Mouse (Mus musculus) olfactory bulb, adult 2 months (tissue): Measurements from ENCODE around the gene Rabgap1l.

Source experiments
- CTCF ChIP-seq: fragments of 200-500 bp; IDR thresholded peaks from 2 replicates; pipeline ENCODE4 v1.5.1; 2012; ENCODE audit warnings: low read depth, mild to moderate bottlenecking, low read length, moderate library complexity; ENCODE audit not compliant: insufficient read depth
- POLR2A ChIP-seq: fragments of 200-500 bp; IDR thresholded peaks from 2 replicates; pipeline ENCODE4 v1.6.1; 2012; ENCODE audit warnings: mild to moderate bottlenecking, low read depth, low read length, moderate library complexity; ENCODE audit not compliant: insufficient read depth

DNA sequence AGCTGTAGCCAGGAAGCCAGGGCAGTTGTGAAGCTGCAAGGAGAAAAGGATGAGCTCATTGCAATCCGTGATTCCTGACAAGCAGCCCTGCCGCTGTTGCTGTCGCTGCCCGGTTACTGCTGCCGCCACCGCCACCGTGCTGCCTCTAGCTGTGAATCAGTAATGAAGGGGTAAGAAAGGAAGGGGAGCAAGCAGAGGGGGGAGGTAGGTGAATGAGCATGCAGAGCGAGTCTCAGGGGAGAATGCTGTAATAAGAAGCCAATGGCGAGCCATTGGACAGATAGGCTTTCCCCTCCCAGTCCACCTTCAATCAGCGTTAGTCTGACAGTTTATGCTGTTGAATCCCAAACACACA is 441.2 kb downstream of the Rabgap1l start:
- TF ChIP-seq POLR2A (0 out of 2 replicates have a peak, but pooled peaks have one; percentile 26), CTCF (no peak)
